10 mouse cellular contexts compared by ENCODE assay signal in genomic region chr8:79734304-79734703, GRCm38 (mm10). TPM values are rescaled to one million over a fixed set of nuclear protein-coding genes. Genes with fewer than 3 reads are reported as not detected.
DNase-seq lines count a peak whose midpoint lies in the region; ATAC-seq lines count a peak whose summit lies in the region.
"Had no signal": no experiment of that assay in that cellular context is flagged by ENCODE, and none has a peak within 500 bp of the region (broad histone marks: within the 10 kb centered on the region; RNA-seq: fewer than 3 reads in every experiment).

No protein-coding gene starts in this region.

- H3K36me3 ChIP-seq in hindbrain, embryonic 11.5 days (ENCODE audit: control insufficient read depth, insufficient read depth, low read length) = no peaks in the 10 kb centered on the region
- H3K36me3 ChIP-seq in hindbrain, embryonic 10.5 days = peaks cover 32% of the 10 kb centered on the region
- H3K36me3 ChIP-seq in intestine, embryonic 15.5 days = no peaks in the 10 kb centered on the region
- H3K36me3 ChIP-seq in midbrain, embryonic 12.5 days = peaks cover 4% of the 10 kb centered on the region; the same call in 1 of the 2 replicates
- H3K36me3 ChIP-seq: liver, embryonic 15.5 days had no signal

- no peak overlapping the region for H3K4me2 ChIP-seq in hindbrain, embryonic 11.5 days (replicated peaks; ENCODE audit: low read depth, low read length)
- no peak overlapping the region for H3K4me2 ChIP-seq in intestine, embryonic 15.5 days (replicated peaks)
- no peak overlapping the region for H3K4me2 ChIP-seq in midbrain, embryonic 12.5 days (replicated peaks)
- H3K4me2 ChIP-seq: embryonic facial prominence, embryonic 12.5 days; liver, embryonic 15.5 days had no signal

- 34% methylated on average over 2 of the region's 2 CpGs for WGBS in hindbrain, embryonic 11.5 days
- WGBS in hindbrain, embryonic 10.5 days = 36% methylated on average over 2 of the region's 2 CpGs
- 16% methylated on average over 2 of the region's 2 CpGs for WGBS in intestine, embryonic 15.5 days
- WGBS in midbrain, embryonic 12.5 days = 28% methylated on average over 2 of the region's 2 CpGs

- H3K4me1 ChIP-seq in hindbrain, embryonic 11.5 days (replicated peaks; ENCODE audit: control insufficient read depth, insufficient read depth, low read length) = no peaks in the 10 kb centered on the region
- H3K4me1 ChIP-seq in hindbrain, embryonic 10.5 days (replicated peaks) = no peaks in the 10 kb centered on the region
- H3K4me1 ChIP-seq in intestine, embryonic 15.5 days (replicated peaks) = no peaks in the 10 kb centered on the region
- H3K4me1 ChIP-seq in midbrain, embryonic 12.5 days = no peaks in the 10 kb centered on the region
- H3K4me1 ChIP-seq: embryonic facial prominence, embryonic 12.5 days; liver, embryonic 15.5 days had no signal

- peak; percentile 59; the same call in 1 of the 2 replicates for ATAC-seq in hindbrain, embryonic 11.5 days (ENCODE audit: low FRiP score)
- peak; percentile 59; the same call in 1 of the 2 replicates for ATAC-seq in intestine, embryonic 15.5 days
- peak; percentile 68; the same call in 1 of the 2 replicates for ATAC-seq in midbrain, embryonic 12.5 days (ENCODE audit: low FRiP score, low read depth)

- no peak overlapping the region for H3K9ac ChIP-seq in hindbrain, embryonic 11.5 days (ENCODE audit: low read depth, low read length)
- H3K9ac ChIP-seq in intestine, embryonic 15.5 days = no peak overlapping the region
- H3K9ac ChIP-seq in midbrain, embryonic 12.5 days (replicated peaks) = no peak overlapping the region
- H3K9ac ChIP-seq: embryonic facial prominence, embryonic 12.5 days; liver, embryonic 15.5 days had no signal

- H3K27me3 ChIP-seq in hindbrain, embryonic 11.5 days (ENCODE audit: control insufficient read depth, insufficient read depth, low read length) = no peaks in the 10 kb centered on the region
- no peaks in the 10 kb centered on the region for H3K27me3 ChIP-seq in hindbrain, embryonic 10.5 days (ENCODE audit: insufficient read depth, poor library complexity, severe bottlenecking)
- H3K27me3 ChIP-seq in intestine, embryonic 15.5 days (replicated peaks) = no peaks in the 10 kb centered on the region
- H3K27me3 ChIP-seq in midbrain, embryonic 12.5 days = no peaks in the 10 kb centered on the region
- H3K27me3 ChIP-seq: embryonic facial prominence, embryonic 12.5 days; liver, embryonic 15.5 days had no signal

- H3K4me3 ChIP-seq in hindbrain, embryonic 11.5 days (ENCODE audit: low read depth, low read length) = no peak overlapping the region
- H3K4me3 ChIP-seq in hindbrain, embryonic 10.5 days = no peak overlapping the region
- H3K4me3 ChIP-seq in intestine, embryonic 15.5 days (replicated peaks) = no peak overlapping the region
- H3K4me3 ChIP-seq in midbrain, embryonic 12.5 days = no peak overlapping the region
- H3K4me3 ChIP-seq: embryonic facial prominence, embryonic 12.5 days; liver, embryonic 15.5 days had no signal

- no peak overlapping the region for H3K27ac ChIP-seq in hindbrain, embryonic 11.5 days (ENCODE audit: low read depth, low read length)
- no peak overlapping the region for H3K27ac ChIP-seq in hindbrain, embryonic 10.5 days
- no peak overlapping the region for H3K27ac ChIP-seq in intestine, embryonic 15.5 days
- no peak overlapping the region for H3K27ac ChIP-seq in midbrain, embryonic 12.5 days (replicated peaks)
- H3K27ac ChIP-seq: embryonic facial prominence, embryonic 12.5 days; liver, embryonic 15.5 days had no signal

- DNase-seq in hindbrain, embryonic 11.5 days (ENCODE audit: low spot score) = peak; percentile 75
- no peak for DNase-seq in hindbrain, embryonic 10.5 days (ENCODE audit: low spot score)
- DNase-seq in 416B (ENCODE audit: low read depth) = peak; percentile 77
- DNase-seq in MN1 (ENCODE audit: low spot score) = peak; percentile 71
- DNase-seq in embryo, embryonic 10.5 days (ENCODE audit: low spot score) = peak; percentile 86
- no peak for DNase-seq in spleen, adult 18-20 months

- no peaks in the 10 kb centered on the region for H3K9me3 ChIP-seq in hindbrain, embryonic 11.5 days (ENCODE audit: control insufficient read depth, low read length)
- no peaks in the 10 kb centered on the region for H3K9me3 ChIP-seq in hindbrain, embryonic 10.5 days
- no peaks in the 10 kb centered on the region for H3K9me3 ChIP-seq in intestine, embryonic 15.5 days
- H3K9me3 ChIP-seq in midbrain, embryonic 12.5 days = no peaks in the 10 kb centered on the region
- H3K9me3 ChIP-seq: embryonic facial prominence, embryonic 12.5 days; liver, embryonic 15.5 days had no signal

RNA-seq across cellular contexts. Expression of gene Anapc10, which starts 22.7 kb away (rescaled TPM):
- polyA plus RNA-seq in hindbrain, embryonic 11.5 days (2014; fragmentation: Nextera tagmentation; extraction: Ambion mirVana) = 38.5 and 39.2 TPM in 2 replicates
- 36.1 and 40.9 TPM in 2 replicates for polyA plus RNA-seq in hindbrain, embryonic 10.5 days (2016; fragmentation: Nextera tagmentation; extraction: Ambion mirVana)
- polyA plus RNA-seq in intestine, embryonic 15.5 days (2015; fragmentation: Nextera tagmentation; extraction: Ambion mirVana) = 32.3 and 33.4 TPM in 2 replicates
- polyA plus RNA-seq in midbrain, embryonic 12.5 days (2016; fragmentation: Nextera tagmentation; extraction: Ambion mirVana) = 41.1 and 48.5 TPM in 2 replicates

RNA-seq across cellular contexts. Expression of gene Abce1, which starts 22.8 kb away (rescaled TPM):
- polyA plus RNA-seq in hindbrain, embryonic 11.5 days (2014; fragmentation: Nextera tagmentation; extraction: Ambion mirVana) = 129 and 146 TPM in 2 replicates
- polyA plus RNA-seq in hindbrain, embryonic 10.5 days (2016; fragmentation: Nextera tagmentation; extraction: Ambion mirVana) = 102 and 130 TPM in 2 replicates
- 96.9 and 107 TPM in 2 replicates for polyA plus RNA-seq in intestine, embryonic 15.5 days (2015; fragmentation: Nextera tagmentation; extraction: Ambion mirVana)
- polyA plus RNA-seq in midbrain, embryonic 12.5 days (2016; fragmentation: Nextera tagmentation; extraction: Ambion mirVana) = 108 and 116 TPM in 2 replicates

Comparison
In these comparisons a context has a peak if more than half of its experiments do, and no peak if none do; other contexts are left out.
1. DNase-seq: peak in hindbrain, embryonic 11.5 days (single experiment), 416B (single experiment), MN1 (single experiment) and embryo, embryonic 10.5 days (single experiment); none in hindbrain, embryonic 10.5 days (single experiment) and spleen, adult 18-20 months (0 of 2).
2. Peak in every context shown above with its lines, with median percentiles within 50 percentile points of each other: ATAC-seq.